Mouse (Mus musculus): ENCODE results near the gene Gm9195.

- TF ChIP-seq CTCF (IDR thresholded peaks at IDR 0.05; ENCODE audit: low read depth) (no peak), EP300 (IDR thresholded peaks at IDR 0.05; ENCODE audit: low read depth) (no peak)
Measured at GRCm38 (mm10) chr14:72460291-72460690, 31.3 kb downstream of the Gm9195 start.
